Mouse (Mus musculus) midbrain, embryonic 12.5 days (tissue): ENCODE results near the gene Hamp2. TPM values are rescaled to one million over a fixed set of nuclear protein-coding genes. Genes with fewer than 3 reads are reported as not detected.
A peak's percentile ranks its signal among the peaks of the same experiment; 100 is the strongest.

Experiments used
- ATAC-seq: fragments of 200-750 bp; cut with Nextera tagmentation; 2 replicates; pipeline ENCODE4 v1.8.0; 2017; ENCODE audit warnings: low read depth, moderate TSS enrichment, moderate library complexity; ENCODE audit not compliant: low FRiP score
- H3K27ac ChIP-seq: fragments of 300-500 bp; sonication (generic); replicated peaks from 2 replicates; pipeline ENCODE4 v1.5.1; 2016; ENCODE audit warnings: mild to moderate bottlenecking
- H3K27me3 ChIP-seq: fragments of 300-500 bp; sonication (generic); 2 replicates; pipeline ENCODE4 v1.6.1; 2016; ENCODE audit warnings: mild to moderate bottlenecking
- H3K36me3 ChIP-seq: fragments of 300-500 bp; sonication (generic); 2 replicates; pipeline ENCODE4 v1.6.1; 2016
- H3K4me1 ChIP-seq: fragments of 300-500 bp; sonication (generic); 2 replicates; pipeline ENCODE4 v1.6.1; 2016
- H3K4me2 ChIP-seq: fragments of 300-500 bp; sonication (generic); replicated peaks from 2 replicates; pipeline ENCODE4 v1.6.1; 2016; ENCODE audit warnings: mild to moderate bottlenecking, moderate library complexity
- H3K4me3 ChIP-seq: fragments of 300-500 bp; sonication (generic); 2 replicates; pipeline ENCODE4 v1.5.1; 2016; ENCODE audit warnings: mild to moderate bottlenecking
- H3K9ac ChIP-seq: fragments of 300-500 bp; sonication (generic); replicated peaks from 2 replicates; pipeline ENCODE4 v1.6.1; 2016; ENCODE audit warnings: mild to moderate bottlenecking, moderate library complexity
- H3K9me3 ChIP-seq: fragments of 300-500 bp; sonication (generic); 2 replicates; pipeline ENCODE4 v1.6.1; 2016; ENCODE audit warnings: mild to moderate bottlenecking
- WGBS: fragments of 180-500 bp; shearing (Covaris S2); methylation state at CpG from one replicate; pipeline ENCODE4 v1.1.7; 2016; 5-methylcytosine and 5-hydroxymethylcytosine counted together
- polyA plus RNA-seq: library from polyadenylated mRNA; unstranded; fragments of >200 nt; fragmentation: Nextera tagmentation; extraction: Ambion mirVana; gene quantifications from 2 replicates; pipeline ENCODE4 v1.2.1, GENCODE M21; 2016

The Hamp2 gene
- polyA plus RNA-seq, 1 experiment from 2014 or later = not detected

DNA sequence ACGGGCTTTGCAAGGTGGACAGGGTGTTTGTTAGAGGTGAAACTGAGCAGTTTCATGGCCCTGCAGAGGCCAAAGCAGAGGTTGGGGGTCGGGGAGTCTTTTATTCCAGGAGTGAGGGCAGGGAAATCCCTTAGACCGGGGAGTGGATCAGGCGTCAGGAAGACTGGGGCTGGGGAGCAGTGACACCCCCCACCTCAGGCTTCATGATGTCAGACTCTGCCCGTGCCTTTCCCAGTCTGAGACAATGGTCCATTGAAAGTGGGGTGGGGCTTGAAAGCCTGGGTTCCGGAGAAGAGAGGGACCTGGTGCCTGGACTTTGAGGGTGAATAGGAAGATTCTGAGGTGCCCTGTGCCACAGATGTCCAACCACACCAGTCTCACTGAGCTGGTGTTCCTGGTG lies 7.8 kb downstream of the Hamp2 start:
- Histone ChIP-seq H3K4me1 (no peaks in the 10 kb centered on the region), H3K4me2 (no peak overlapping the region), H3K27ac (no peak overlapping the region), H3K27me3 (no peaks in the 10 kb centered on the region), H3K9me3 (no peaks in the 10 kb centered on the region), H3K9ac (no peak overlapping the region), H3K4me3 (no peak overlapping the region), H3K36me3 (no peaks in the 10 kb centered on the region)
- ATAC-seq = no peak
- 21% methylated on average over 6 of the region's 6 CpGs for WGBS

DNA sequence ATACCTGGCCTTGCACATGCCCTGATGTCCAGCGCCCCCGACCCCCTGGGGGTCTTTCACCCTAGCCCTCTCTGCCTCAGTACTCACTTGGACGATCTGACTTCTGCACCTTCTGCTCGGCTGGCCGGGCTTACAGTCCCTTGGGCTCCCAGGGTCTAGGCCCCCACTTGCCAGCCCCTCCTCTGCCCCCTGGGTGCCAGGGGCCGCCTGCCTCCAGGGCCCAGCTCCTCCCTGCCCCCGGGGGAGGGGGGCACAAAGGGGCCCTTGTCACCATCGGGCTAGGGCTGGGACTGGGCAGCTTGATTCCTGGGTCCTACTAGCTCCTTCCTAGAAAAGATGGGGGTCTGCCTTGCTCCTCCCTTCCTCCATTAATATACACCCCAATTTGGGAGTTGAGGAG lies 9.7 kb downstream of the Hamp2 start, which contains the start of gene Mag:
Gene Mag, minus strand, starts transcription at position 142 of the 400 bp plus-strand sequence.
- no peak within 1 kb of the TSS for H3K4me2 ChIP-seq
- no peak for ATAC-seq
- H3K27ac ChIP-seq = no peak within 1 kb of the TSS
- H3K36me3 ChIP-seq = no peaks in the 10 kb centered on the region
- WGBS = 71% methylated on average over 8 of the region's 8 CpGs
- no peak within 1 kb of the TSS for H3K9ac ChIP-seq
- no peaks in the 10 kb centered on the region for H3K9me3 ChIP-seq
- no peak within 1 kb of the TSS for H3K4me3 ChIP-seq
- H3K4me1 ChIP-seq = no peaks in the 10 kb centered on the region
- H3K27me3 ChIP-seq = no peaks in the 10 kb centered on the region

DNA sequence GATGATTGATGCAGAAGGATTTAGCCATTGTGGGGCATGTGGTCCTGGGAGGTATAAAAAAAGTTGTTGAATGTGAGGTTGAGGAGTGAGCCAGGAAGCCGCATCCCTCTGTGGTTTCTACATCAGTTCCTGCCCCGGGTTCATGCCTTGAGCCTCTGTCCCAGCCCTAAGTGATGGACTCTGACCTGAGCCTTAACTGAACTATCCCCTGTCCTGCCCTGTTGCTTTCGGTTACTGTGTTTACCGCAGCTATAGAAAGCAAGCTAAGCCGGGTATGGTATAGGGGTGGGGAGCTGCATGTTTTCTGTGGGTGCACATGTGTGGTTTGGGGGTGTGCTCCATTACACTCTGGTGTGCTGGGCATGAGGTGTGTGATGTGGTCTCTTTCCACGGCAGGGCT lies 14.7 kb downstream of the Hamp2 start:
- Histone ChIP-seq H3K36me3 (no peaks in the 10 kb centered on the region), H3K4me3 (no peak overlapping the region), H3K27ac (no peak overlapping the region), H3K27me3 (peaks cover 24% of the 10 kb centered on the region), H3K4me1 (peaks cover 11% of the 10 kb centered on the region), H3K4me2 (no peak overlapping the region), H3K9me3 (no peaks in the 10 kb centered on the region), H3K9ac (no peak overlapping the region)
- ATAC-seq = no peak
- 79% methylated on average over 6 of the region's 6 CpGs for WGBS

DNA sequence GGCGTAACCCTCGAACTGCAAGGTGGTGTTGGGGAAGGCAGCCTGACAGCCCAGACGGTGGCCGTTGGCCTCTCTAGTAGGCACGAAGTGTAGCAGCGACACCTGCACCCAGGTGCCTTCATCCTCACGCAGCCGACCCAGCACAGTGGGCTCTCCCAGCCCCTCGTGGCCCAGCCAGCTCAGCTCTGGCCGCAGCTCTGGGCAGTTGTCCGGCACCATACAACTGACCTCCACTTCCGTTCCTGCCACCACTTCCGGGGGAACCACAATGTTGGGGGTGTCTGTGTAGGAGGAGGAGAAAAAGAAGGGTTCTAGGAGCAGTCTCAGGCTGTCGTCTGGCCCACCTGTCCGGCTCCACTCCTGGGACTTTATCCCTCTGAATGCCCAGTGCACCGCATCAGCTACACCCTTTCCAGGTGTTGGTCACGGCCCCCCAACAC lies 15.5 kb downstream of the Hamp2 start:
- Histone ChIP-seq H3K9ac (no peak overlapping the region), H3K4me3 (peak overlapping the region; percentile 29), H3K4me1 (peaks cover 11% of the 10 kb centered on the region), H3K36me3 (no peaks in the 10 kb centered on the region), H3K9me3 (no peaks in the 10 kb centered on the region), H3K27ac (no peak overlapping the region), H3K27me3 (peaks cover 24% of the 10 kb centered on the region), H3K4me2 (peak overlapping the region; percentile 55)
- 25% methylated on average over 16 of the region's 17 CpGs for whole genome bisulfite sequencing
- peak; percentile 44; the same call in 1 of the 2 replicates for ATAC-seq

DNA sequence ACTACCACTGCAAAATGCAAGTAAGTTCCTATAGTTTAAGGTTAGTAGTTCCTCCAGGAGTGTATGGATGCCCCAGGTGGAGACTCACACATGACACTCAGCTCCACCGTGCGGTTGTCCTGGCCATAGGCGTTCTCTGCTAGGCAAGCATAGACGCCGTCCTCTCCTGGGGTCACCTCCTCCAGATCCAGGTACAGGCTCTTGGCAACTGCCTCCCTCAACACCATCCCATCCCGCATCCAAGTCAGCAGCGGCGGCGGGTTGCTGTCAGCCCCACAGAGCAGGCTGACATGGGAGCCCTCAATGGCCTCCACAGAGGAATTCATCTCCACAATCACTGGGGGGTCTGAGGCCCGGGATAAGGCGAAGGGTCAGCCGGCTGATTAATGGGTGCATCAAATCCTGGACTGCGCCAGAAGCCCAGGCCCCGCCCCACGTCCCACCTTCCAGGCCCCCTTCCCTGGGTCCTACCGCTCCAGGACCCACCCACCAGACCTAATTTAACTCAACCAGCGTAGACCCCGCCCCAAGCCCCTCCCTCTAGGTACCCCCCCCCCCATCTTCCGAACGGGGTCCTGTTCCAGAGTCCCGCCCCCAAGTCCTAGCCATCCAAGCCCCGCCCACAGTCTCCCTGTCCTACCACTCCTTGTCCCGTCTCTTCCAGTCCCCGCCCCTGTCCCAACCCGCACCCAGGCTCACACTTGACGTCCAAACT lies 16.0 kb downstream of the Hamp2 start:
- no peaks in the 10 kb centered on the region for H3K36me3 ChIP-seq
- peak overlapping the region; percentile 55 for H3K4me2 ChIP-seq
- ATAC-seq = peak; percentile 60
- no peaks in the 10 kb centered on the region for H3K9me3 ChIP-seq
- WGBS = 3% methylated on average over 19 of the region's 26 CpGs
- H3K4me3 ChIP-seq = peak overlapping the region; percentile 29
- H3K27me3 ChIP-seq = peaks cover 24% of the 10 kb centered on the region
- peaks cover 11% of the 10 kb centered on the region for H3K4me1 ChIP-seq
- no peak overlapping the region for H3K27ac ChIP-seq
- no peak overlapping the region; the same call in 1 of the 2 replicates for H3K9ac ChIP-seq

DNA sequence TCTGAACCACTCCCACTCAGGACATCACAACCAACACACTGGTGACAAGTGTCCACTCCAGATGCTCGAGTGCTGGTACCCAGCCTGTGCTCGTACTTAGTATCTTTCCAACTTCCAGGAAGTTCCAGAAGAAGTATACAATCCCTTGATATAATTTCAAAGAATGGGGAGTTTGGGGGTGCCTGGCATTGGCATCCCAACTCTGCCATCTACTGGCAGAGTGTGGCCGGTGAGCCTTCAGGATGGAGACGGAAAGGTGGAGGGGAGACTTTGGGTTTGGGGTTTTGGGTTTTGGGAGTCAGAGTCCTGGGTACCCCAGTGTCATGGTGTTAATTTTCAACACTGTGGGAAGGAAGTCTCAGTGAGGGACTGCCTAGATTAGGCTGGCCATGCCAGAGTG lies 20.4 kb downstream of the Hamp2 start:
- no peak overlapping the region for H3K4me2 ChIP-seq
- H3K36me3 ChIP-seq = no peaks in the 10 kb centered on the region
- ATAC-seq = no peak
- no peak overlapping the region for H3K4me3 ChIP-seq
- 64% methylated on average over 4 of the region's 4 CpGs for WGBS
- H3K9me3 ChIP-seq = no peaks in the 10 kb centered on the region
- no peak overlapping the region for H3K9ac ChIP-seq
- H3K4me1 ChIP-seq = peaks cover 11% of the 10 kb centered on the region
- no peak overlapping the region for H3K27ac ChIP-seq
- peaks cover 18% of the 10 kb centered on the region for H3K27me3 ChIP-seq

DNA sequence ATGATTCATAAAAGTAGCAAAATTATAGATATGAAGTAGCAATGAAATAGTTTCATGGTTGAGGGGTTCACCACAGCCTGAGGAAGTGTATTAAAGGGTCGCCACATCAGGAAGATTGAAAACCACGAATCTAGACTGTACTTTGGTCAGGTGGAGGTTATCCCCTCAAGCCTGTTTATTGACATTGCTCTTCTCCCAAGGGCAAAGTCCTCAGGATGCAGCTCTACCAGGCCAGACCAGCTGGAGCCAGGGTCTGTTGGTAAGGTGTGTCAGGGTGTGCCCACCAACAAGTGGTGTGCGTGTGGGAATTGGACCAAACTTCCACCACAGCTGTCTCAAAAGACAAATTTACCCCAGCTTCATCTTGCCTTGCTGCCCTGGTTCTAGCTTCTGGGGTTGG lies 29.3 kb downstream of the Hamp2 start:
- no peaks in the 10 kb centered on the region for H3K36me3 ChIP-seq
- H3K9ac ChIP-seq = no peak overlapping the region
- no peak overlapping the region for H3K4me3 ChIP-seq
- no peak for ATAC-seq
- no peak overlapping the region for H3K4me2 ChIP-seq
- H3K27me3 ChIP-seq = no peaks in the 10 kb centered on the region
- no peaks in the 10 kb centered on the region for H3K9me3 ChIP-seq
- no peak overlapping the region for H3K27ac ChIP-seq
- H3K4me1 ChIP-seq = no peaks in the 10 kb centered on the region
- 93% methylated on average over 3 of the region's 3 CpGs for WGBS

DNA sequence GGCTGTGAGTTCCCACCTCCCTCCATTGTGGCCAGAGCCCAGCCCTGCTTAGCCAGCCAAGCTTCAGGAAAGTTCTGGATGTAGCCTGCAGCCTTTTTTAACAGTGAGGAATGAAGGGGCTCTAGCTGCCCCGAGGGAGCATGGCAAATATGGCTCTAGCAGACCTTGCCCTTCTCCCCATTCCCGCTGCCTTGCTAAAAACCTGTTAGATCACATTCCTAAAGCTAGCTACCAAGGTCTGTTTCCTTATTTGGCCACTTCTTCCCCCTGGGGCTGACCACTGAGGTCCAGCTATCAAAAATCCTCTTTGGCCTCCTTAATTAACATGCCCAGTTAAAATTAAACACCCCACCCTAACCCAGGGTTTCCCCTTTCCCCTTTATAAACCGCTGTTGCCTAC lies 32.0 kb downstream of the Hamp2 start:
- Histone ChIP-seq H3K27me3 (no peaks in the 10 kb centered on the region), H3K9me3 (no peaks in the 10 kb centered on the region), H3K4me3 (no peak overlapping the region), H3K4me2 (no peak overlapping the region), H3K4me1 (no peaks in the 10 kb centered on the region), H3K9ac (no peak overlapping the region), H3K36me3 (no peaks in the 10 kb centered on the region), H3K27ac (no peak overlapping the region)
- no peak for ATAC-seq
- WGBS = 66% methylated on average over 3 of the region's 3 CpGs

DNA sequence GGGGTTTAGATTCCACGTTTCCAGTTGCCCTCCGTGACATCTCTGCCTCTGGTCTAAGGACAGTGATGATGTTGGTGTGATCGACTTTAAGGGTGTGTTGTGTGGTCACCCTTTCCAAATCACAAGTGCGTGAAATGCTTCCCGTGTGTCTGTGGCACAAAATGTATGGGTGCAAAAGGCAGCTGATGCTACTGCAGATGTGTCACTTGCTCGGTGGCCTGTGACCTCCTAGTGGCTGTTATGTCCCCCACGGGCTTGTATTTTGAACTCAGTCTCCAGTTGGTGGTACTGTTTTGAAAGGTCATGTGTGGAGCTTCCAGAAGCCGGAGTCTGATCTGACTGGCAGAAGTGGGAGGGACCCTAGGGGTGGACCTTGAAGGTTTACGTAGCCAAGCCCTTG lies 32.7 kb downstream of the Hamp2 start:
- Histone ChIP-seq H3K4me3 (no peak overlapping the region), H3K4me1 (no peaks in the 10 kb centered on the region), H3K36me3 (no peaks in the 10 kb centered on the region), H3K27me3 (no peaks in the 10 kb centered on the region), H3K9ac (no peak overlapping the region), H3K27ac (no peak overlapping the region), H3K4me2 (no peak overlapping the region), H3K9me3 (no peaks in the 10 kb centered on the region)
- ATAC-seq = no peak
- 88% methylated on average over 9 of the region's 9 CpGs for WGBS

DNA sequence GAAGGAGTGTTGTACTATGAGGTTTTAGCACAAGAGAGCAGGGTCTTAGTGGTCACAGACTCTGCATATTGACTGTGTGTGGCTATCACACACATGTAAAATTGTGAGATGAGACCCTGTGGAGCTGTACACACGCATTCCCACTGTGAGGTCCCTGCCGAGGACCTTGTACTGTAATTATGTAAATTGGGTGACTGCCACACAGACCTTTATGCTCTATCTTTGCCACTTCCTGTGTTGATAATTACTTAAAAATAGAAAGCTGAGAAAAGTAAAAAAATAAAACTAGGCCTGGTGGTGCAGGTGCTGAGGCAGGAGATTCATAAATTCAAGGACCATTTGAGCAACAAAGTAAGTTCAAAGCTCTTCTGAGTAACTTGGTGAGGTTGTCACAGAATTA lies 33.8 kb downstream of the Hamp2 start:
- no peak for ATAC-seq
- WGBS = 81% methylated on average over 2 of the region's 2 CpGs
- H3K36me3 ChIP-seq = no peaks in the 10 kb centered on the region
- no peak overlapping the region for H3K9ac ChIP-seq
- H3K4me2 ChIP-seq = no peak overlapping the region
- H3K4me3 ChIP-seq = no peak overlapping the region
- H3K4me1 ChIP-seq = no peaks in the 10 kb centered on the region
- no peaks in the 10 kb centered on the region for H3K27me3 ChIP-seq
- no peak overlapping the region for H3K27ac ChIP-seq
- H3K9me3 ChIP-seq = no peaks in the 10 kb centered on the region

DNA sequence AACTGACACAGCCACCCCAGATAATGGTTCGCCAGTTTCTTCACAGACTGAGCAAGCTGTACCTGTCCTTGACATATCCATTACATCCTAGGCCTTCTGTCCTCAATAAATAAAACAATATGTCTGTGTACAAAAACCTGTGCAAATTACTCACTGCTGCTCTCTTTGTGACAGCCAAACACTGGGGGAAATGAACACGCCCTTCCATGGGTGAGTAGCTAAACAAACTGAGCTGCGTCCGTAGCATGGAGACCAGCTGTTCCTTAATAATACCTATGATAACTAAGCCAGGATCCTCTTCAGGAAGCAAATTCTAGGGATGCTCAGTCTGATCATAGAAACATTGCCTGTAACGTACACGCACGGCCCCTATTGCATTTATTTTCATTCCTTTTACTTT lies 35.7 kb downstream of the Hamp2 start:
- no peaks in the 10 kb centered on the region for H3K27me3 ChIP-seq
- no peaks in the 10 kb centered on the region for H3K4me1 ChIP-seq
- no peak overlapping the region for H3K9ac ChIP-seq
- H3K4me2 ChIP-seq = no peak overlapping the region
- H3K36me3 ChIP-seq = no peaks in the 10 kb centered on the region
- WGBS = 85% methylated on average over 7 of the region's 7 CpGs
- ATAC-seq = no peak
- H3K27ac ChIP-seq = no peak overlapping the region
- H3K9me3 ChIP-seq = no peaks in the 10 kb centered on the region
- no peak overlapping the region for H3K4me3 ChIP-seq

DNA sequence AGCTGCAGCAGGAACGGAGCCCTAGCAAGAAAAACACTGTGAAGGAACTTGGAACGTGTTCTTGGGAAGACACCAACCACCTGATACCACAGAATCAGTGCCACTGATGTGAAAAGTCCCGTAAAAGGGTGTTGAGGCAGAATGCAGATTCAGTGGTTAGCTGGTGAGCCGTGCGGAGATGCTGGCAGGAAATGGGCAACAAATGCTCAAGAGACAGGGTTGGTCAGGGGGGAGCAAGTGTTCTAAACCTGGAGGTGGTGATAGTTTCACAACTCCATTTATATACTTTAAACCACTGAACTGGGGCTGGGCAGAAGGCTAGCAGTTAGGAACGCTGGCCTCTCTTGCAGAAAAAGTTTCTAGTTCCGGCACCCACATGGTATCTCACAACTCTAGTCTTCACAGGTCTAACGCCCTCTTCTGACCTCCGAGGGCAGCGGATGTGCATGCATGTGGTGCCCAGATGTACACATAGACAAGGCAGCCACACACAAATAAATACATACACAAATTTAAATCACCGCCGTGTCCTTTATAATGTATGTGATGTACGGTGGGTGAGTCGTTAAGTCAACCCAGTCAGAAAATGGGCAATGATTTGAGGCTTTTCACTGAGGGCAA lies 36.8 kb downstream of the Hamp2 start:
- no peaks in the 10 kb centered on the region for H3K36me3 ChIP-seq
- H3K27me3 ChIP-seq = no peaks in the 10 kb centered on the region
- no peaks in the 10 kb centered on the region for H3K4me1 ChIP-seq
- no peak overlapping the region for H3K4me3 ChIP-seq
- no peak for ATAC-seq
- H3K9ac ChIP-seq = no peak overlapping the region
- H3K4me2 ChIP-seq = no peak overlapping the region
- H3K27ac ChIP-seq = no peak overlapping the region
- 89% methylated on average over 14 of the region's 14 CpGs for WGBS
- H3K9me3 ChIP-seq = no peaks in the 10 kb centered on the region
